Mouse (Mus musculus) cerebellum, adult 18-20 months (tissue): ENCODE data around the gene Vmn1r171.
"Not testable (repeated sequence)": the region's sequence is repeated elsewhere in the genome, so short reads cannot be mapped to it uniquely, and the experiment has no call there.

Source experiments
- DNase-seq, 2 experiments: peaks; one replicate each; pipeline ENCODE4 v3.0.0; 2021

Gene Vmn1r171

GRCm38 (mm10) chr7:23630422-23630821, at the start of gene Vmn1r171:
Gene Vmn1r171, plus strand, starts transcription at chr7:23630722.
- no peak for DNase-seq

GRCm38 (mm10) chr7:23605875-23606274, 24.6 kb upstream of the Vmn1r171 start, which contains the start of gene Vmn1r170:
Gene Vmn1r170, plus strand, starts transcription at chr7:23606175.
- not testable (repeated sequence) for DNase-seq

GRCm38 (mm10) chr7:23658016-23658415, 27.5 kb downstream of the Vmn1r171 start, which contains the start of gene Vmn1r172:
Gene Vmn1r172, plus strand, starts transcription at chr7:23658316.
- no peak for DNase-seq
